Mouse (Mus musculus): ENCODE measurements around the gene Uqcrh.

DNA sequence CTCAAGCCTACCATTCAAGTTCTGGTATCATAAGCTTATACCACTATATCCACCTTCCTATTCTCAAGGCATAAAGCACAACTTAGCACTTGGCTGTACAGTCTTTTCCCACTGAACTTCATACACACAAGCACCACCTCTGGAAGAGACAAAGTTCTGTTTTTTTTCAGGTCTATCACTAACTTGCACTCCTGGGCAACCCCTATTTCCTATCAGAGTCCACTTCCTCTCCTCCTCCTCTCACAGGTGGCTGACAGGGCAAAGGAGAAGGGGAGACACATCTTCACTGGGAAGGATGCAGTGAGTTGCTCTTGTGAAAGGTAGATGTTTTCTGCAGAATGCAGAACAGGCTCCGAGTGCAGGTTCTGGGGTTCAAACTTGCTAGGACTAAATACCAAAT lies 27.2 kb downstream of the Uqcrh start:
- no peak for TF ChIP-seq CTCF (conservative IDR thresholded peaks at IDR 0.05; ENCODE audit: insufficient read depth, insufficient read length, low read depth, low read length)
- no peak for TF ChIP-seq POLR2A (IDR thresholded peaks at IDR 0.05; ENCODE audit: low read depth, low read length)
